Mouse (Mus musculus) brown adipose tissue, adult 24 weeks (tissue): ENCODE results near the gene Nfkbie. TPM values are rescaled to one million over a fixed set of nuclear protein-coding genes. Genes with fewer than 3 reads are reported as not detected.
A peak's percentile ranks its signal among the peaks of the same experiment; 100 is the strongest.

ENCODE experiments used
- H3K27ac ChIP-seq: fragments of 200-500 bp; replicated peaks from 2 replicates; pipeline ENCODE4 v1.5.1; 2012; ENCODE audit warnings: low read depth, mild to moderate bottlenecking, low read length
- H3K4me1 ChIP-seq: fragments of 200-500 bp; 2 replicates; pipeline ENCODE4 v1.6.1; 2012; ENCODE audit warnings: low read length, mixed read lengths; ENCODE audit not compliant: control insufficient read depth, insufficient read depth, insufficient read length
- H3K4me3 ChIP-seq: fragments of 200-500 bp; 2 replicates; pipeline ENCODE4 v1.5.1; 2012; ENCODE audit warnings: low read depth, mild to moderate bottlenecking, low read length, moderate library complexity; ENCODE audit not compliant: insufficient read depth
- polyA plus RNA-seq: library from polyadenylated mRNA; stranded (reverse); fragments of >200 nt; gene quantifications from 2 replicates; pipeline ENCODE4 v1.2.4, GENCODE M21; 2012; ENCODE audit not compliant: missing spikeins, insufficient read depth, insufficient read length

The Nfkbie gene
- polyA plus RNA-seq = 1.4 and 1.6 TPM in 2 replicates

DNA sequence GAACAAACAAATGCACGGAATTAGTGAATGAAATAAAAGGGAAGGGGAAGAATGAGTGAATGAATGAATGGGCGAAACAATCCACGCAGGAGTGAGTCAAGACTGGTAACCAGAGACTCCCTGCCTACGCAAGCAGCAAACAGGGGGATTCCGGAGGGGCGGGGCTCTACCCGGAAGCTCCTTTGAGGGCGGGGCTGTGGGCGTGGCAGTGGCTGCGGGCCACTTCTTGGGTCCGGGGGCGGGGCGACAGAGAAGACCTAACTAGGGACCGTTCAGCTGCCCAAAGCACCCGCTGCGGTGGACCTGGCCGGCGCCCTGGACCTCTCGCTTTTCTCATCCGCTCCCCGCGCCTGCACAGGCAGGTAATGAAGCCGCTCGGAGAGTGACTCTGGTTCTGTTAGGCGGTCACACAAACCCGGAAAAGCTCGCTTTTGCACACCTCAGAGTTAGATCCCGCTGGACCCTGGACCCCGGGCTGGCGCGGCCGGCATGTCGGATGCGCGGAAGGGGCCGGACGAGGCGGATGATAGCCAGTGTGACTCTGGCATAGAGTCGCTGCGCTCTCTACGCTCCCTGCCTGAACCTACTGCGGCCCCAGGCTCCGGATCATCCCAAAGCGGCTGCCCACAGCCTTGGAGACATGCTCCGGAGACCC lies at the start of gene Nfkbie:
Gene Nfkbie (plus strand): TSS at position 252 of the 655 bp plus-strand sequence.
- H3K4me1 ChIP-seq = no peaks in the 10 kb centered on the region; the same call in 1 of the 2 replicates
- peak within 1 kb of the TSS; percentile 31; the same call in 1 of the 2 replicates for H3K27ac ChIP-seq
- H3K4me3 ChIP-seq = peak within 1 kb of the TSS; percentile 90

DNA sequence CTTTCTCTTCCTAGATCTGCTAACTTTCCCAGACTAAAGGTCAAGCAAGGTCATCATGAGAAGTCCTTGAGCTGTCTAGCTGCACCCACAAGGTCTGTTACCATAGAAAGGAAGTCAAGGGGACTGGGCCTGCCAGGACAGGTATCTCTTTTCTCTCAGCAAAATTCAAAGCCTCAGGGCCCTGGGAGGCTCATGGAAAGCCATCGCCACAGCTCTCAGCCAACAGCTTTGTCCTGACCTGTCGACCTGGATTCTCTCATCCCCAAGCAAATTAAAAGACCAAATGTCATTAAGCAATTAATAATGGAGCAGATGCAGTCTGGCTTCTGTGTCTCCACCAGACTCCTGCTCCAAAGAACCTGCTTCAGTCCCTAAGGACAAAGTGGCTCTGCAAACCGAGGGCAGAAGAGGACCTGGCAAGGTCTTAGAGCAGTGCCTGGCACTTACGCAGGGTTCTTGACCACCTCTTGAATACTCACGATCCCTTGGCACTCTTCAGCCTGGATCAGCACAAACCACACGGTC lies 49.5 kb upstream of the Nfkbie start:
- H3K4me3 ChIP-seq = no peak overlapping the region
- H3K27ac ChIP-seq = peak overlapping the region; percentile 14

DNA sequence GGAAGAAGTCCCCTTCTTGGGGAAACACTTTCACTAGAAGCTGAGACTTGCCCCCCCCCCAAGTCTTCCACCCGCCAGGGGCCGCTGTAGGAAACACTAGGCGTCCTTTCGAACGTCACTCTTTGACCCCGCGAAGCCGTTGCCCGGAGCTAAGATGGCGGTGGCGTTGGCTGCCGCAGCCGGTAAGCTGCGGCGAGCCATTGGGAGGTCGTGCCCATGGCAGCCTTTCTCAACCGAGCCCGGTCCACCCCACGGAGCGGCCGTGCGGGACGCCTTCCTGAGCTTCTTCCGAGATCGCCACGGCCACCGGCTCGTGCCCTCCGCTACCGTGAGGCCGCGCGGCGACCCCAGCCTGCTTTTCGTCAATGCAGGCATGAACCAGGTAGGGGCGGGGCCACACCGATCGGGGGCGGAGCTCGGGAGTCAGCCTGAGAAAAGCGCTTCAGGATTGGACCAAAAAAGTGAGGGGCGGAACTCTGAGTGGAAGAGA lies 48.8 kb upstream of the Nfkbie start, which contains the start of gene Aars2:
Gene Aars2 (plus strand): TSS at position 142 of the 490 bp plus-strand sequence.
- peak within 1 kb of the TSS; percentile 100 for H3K4me3 ChIP-seq

More for the DNA sequence above, 49.5 kb upstream of the Nfkbie start:
- H3K4me1 ChIP-seq = peaks cover 2% of the 10 kb centered on the region; the same call in 1 of the 2 replicates

DNA sequence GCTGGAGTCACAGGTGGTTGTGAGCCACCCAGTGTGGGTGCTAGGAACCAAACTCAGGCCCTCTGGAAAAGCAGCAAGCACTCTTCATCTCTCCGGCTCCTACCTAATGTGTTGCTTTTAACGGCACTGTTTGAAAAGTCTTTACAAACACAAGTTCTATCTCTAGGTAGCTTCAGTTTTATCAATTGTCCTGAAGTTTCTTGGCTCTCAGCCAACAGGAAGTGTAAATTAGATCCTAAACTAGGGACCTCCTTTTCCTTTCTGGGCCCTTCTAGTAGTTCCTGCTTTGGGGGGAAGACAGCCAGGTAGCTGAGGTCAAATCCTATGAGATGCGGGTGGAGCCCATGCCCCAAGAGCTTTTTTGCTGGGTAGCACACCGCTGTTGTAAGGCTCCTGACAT lies 44.6 kb upstream of the Nfkbie start:
- peaks cover 2% of the 10 kb centered on the region; the same call in 1 of the 2 replicates for H3K4me1 ChIP-seq
- no peak overlapping the region for H3K4me3 ChIP-seq
- H3K27ac ChIP-seq = no peak overlapping the region

More for the DNA sequence above, 48.8 kb upstream of the Nfkbie start, which contains the start of gene Aars2:
- Histone ChIP-seq H3K27ac (peak within 1 kb of the TSS; percentile 92), H3K4me1 (peaks cover 2% of the 10 kb centered on the region; the same call in 1 of the 2 replicates)

DNA sequence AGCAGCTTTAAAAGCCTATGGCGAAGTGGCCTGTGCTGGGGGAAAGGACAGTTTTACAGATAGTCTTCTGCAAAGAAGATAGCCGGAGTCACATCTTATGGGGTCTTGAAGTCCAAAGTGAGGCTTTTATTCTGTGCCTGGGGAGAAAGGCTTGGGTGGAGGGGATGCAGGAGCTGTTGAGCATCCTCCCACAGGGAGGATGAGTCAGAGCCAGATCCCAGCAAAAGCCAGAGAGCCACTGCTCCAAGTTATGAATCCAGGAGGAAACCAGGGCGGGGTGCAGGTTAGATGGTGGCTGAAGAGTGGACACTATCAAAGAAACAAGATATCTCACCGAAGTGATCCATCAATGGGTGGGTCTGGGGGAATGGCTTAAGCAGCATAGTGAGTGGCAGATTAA lies 43.7 kb upstream of the Nfkbie start:
- Histone ChIP-seq H3K4me3 (no peak overlapping the region), H3K4me1 (peaks cover 2% of the 10 kb centered on the region; the same call in 1 of the 2 replicates), H3K27ac (no peak overlapping the region)

DNA sequence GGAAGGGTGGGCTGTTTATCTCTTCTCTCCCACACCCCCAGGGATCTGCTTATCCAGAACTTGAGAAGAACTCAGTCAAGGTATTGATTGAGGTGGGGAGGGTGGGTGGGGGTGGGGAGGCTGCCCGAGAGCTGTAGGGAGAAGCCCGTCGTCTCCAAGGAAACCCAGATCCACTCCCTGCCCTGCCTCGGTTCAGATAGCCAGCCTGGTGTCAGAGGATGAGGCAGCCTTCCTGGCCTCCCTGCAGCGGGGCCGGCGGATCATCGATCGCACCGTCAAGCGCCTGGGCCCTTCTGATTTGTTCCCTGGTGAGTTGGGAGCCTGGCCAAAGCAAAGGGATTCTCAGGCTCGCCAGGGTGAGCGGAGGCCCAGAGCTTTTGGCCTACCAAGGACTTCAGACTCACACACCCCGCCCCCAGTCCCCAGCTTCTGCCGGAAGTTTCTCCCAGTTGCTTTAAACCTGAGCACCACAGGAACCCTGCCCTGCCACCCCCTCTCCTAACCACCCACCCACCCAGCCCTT lies 40.2 kb upstream of the Nfkbie start:
- Histone ChIP-seq H3K4me1 (no peaks in the 10 kb centered on the region), H3K4me3 (no peak overlapping the region), H3K27ac (no peak overlapping the region)

DNA sequence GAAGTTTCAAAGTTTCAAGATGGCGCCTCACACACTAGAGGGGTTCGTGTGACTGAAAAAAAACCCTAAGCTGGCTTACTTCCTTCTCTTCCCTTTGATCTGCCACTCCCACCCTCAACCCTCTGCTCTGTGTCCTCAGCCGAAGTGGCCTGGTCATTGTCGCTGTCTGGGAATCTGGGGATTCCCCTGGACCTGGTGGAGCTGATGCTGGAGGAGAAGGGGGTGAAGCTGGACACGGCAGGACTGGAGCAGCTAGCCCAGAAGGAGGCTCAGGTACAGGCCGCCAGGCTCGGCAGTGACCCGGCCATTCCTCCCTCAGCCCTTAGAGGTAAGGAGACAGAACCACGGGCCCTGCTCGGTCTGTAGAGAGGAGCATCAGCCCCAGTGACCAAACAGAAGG lies 39.7 kb upstream of the Nfkbie start:
- no peaks in the 10 kb centered on the region for H3K4me1 ChIP-seq
- H3K27ac ChIP-seq = no peak overlapping the region
- H3K4me3 ChIP-seq = no peak overlapping the region

DNA sequence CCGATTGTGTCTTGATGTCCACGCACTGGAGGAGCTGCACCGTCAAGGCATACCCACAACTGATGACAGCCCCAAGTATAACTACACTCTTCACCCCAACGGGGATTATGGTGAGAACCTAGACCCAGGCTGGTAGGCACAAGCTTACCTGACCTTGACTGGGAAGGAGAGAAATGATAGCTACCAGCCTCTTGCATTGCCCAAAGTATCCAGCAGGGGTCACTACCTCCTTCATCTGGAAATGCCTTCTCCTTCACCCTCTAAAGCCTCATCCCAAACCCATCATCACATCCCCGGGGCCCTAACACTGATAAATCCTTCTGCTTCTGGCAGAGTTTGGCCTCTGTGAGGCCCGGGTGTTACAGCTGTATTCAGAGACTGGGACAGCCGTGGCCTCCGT lies 39.0 kb upstream of the Nfkbie start:
- Histone ChIP-seq H3K4me3 (no peak overlapping the region), H3K4me1 (no peaks in the 10 kb centered on the region), H3K27ac (no peak overlapping the region)

DNA sequence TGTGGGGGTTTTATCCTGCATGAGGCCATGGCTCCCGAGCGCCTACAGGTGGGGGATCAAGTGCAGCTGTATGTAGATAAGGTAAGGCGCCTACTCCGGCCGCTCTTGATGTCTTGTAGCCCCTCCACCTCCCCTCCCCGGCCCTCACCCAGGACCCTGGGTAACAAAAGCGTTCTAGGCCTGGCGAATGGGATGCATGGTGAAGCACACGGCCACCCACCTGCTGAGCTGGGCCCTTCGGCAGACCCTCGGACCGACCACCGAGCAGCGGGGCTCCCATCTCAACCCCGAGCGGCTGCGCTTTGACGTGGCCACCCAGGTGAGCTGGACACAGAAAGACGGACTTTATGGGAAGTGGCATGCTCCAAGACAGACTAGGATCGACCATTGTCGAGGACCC lies 38.4 kb upstream of the Nfkbie start:
- no peak overlapping the region for H3K27ac ChIP-seq
- no peak overlapping the region for H3K4me3 ChIP-seq
- H3K4me1 ChIP-seq = no peaks in the 10 kb centered on the region

DNA sequence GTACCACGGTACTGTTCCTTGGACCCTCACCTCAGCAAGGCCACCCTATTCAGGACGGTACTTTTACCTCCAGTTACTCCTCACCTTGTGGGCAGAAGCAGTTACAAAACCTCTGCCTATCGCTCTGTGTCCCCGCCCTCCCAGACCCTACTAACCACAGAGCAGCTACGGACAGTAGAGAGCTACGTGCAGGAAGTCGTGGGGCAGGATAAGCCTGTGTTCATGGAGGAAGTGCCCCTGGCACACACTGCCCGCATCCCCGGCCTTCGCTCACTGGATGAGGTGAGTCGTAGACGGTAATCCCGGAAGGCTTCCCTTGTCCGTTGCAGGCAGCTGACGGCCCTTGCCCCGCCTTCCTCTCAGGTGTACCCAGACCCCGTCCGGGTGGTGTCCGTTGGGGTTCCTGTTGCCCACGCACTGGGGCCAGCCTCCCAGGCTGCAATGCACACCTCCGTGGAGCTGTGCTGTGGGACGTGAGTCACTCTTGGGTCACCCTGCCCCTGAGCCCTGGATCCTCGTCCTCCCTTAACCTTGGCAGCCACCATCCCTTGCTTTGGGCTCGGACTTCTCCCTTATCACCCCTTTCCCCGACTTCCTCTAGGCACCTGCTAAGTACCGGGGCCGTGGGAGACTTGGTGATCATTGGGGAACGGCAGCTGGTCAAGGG lies 37.8 kb upstream of the Nfkbie start:
- Histone ChIP-seq H3K27ac (no peak overlapping the region), H3K4me3 (no peak overlapping the region), H3K4me1 (no peaks in the 10 kb centered on the region)

DNA sequence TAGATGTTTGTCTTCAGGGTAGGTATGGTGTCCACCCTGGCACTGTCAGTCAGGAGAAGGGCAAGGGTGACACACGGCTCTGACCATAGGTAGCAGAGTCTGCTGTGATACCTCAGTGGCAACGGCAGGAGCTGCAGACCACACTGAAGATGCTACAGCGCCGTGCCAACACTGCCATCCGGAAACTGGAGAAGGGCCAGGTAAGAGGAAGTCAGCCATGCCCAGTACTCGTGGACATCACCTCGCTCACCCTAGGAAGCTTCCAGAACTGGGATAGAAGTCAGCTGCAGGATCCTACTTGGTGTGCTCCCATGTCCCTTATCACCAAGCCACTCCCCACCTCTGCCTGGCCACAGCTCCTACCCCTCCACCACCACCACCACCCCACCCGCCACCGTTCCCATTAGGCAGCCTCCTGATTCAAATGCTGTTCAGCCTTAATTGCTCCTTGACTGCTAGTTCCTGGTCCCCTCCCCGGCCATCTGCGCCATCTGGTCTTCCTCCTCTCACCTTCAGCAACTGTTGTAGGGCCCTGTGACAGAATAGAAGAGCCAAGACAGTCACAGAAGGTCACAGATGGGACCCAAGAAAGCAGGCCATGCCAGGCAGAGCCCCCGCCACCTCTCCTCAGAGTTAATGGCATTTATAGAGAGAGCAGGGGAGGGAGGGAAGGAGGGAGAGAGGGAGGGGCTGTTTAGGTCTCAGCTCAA lies 36.6 kb upstream of the Nfkbie start:
- no peaks in the 10 kb centered on the region for H3K4me1 ChIP-seq
- no peak overlapping the region for H3K4me3 ChIP-seq
- H3K27ac ChIP-seq = no peak overlapping the region

DNA sequence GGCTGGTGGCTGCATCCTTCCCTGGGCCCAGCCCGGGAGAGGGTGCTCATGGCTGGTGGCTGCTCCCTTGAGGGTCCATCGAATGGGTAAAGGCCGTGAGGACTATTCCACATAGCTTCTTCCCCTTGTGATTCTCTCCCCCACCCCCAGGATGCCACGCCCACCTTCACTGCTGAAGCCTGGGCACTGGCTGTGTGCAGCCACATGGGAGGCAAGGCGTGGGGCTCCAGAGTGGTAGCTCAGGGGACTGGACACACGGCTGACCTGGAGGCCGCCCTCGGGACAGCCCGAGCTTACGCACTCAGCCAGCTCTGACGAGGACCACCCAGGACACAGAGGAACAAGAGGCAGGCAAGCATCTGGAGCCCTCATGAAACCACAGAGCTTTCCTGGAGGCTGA lies 35.4 kb upstream of the Nfkbie start:
- H3K4me3 ChIP-seq = no peak overlapping the region
- no peak overlapping the region for H3K27ac ChIP-seq
- H3K4me1 ChIP-seq = no peaks in the 10 kb centered on the region

DNA sequence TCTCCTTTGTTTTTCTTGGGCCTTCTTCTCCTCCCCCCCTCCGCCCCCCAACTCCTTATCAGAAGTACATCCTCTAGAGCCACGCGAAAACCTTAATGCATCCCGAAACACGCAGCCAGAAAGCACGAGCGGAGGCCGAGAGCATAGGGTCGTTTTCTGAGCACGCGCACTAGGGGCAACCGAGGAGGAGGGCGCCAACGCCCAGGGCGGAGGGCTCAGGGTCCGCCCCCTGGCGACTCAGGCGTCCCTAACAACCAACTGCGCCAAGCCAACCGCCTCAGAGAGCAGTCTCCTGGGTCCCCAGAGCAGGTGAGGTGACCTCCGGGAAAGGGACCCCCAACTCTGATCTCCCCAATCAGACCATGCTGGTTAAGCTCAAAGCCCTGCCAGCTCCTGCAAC lies 32.2 kb upstream of the Nfkbie start, which contains the start of gene Tcte1:
Gene Tcte1 (plus strand): TSS at position 172 of the 400 bp plus-strand sequence.
- Histone ChIP-seq H3K27ac (no peak within 1 kb of the TSS), H3K4me1 (no peaks in the 10 kb centered on the region), H3K4me3 (no peak within 1 kb of the TSS)

DNA sequence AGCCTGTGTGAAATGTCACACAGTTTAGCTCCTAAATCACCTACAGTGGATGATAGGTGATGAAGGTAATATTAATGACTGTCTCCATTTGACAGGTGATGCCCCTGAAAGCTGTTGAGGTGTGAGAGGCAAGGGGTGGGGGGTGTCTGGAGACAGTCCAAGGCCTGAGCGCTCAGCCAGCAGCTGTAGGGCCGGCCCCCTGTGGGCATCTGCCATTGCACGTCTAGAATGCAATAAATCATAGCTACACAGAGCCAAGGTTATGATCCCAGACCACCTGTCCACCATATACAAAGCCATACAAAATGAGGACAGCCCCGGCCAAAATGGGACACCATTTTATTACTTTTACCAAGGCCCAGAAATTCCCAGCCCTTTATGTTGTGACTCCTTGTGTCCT lies 30.5 kb upstream of the Nfkbie start:
- Histone ChIP-seq H3K27ac (no peak overlapping the region), H3K4me1 (no peaks in the 10 kb centered on the region), H3K4me3 (no peak overlapping the region)

DNA sequence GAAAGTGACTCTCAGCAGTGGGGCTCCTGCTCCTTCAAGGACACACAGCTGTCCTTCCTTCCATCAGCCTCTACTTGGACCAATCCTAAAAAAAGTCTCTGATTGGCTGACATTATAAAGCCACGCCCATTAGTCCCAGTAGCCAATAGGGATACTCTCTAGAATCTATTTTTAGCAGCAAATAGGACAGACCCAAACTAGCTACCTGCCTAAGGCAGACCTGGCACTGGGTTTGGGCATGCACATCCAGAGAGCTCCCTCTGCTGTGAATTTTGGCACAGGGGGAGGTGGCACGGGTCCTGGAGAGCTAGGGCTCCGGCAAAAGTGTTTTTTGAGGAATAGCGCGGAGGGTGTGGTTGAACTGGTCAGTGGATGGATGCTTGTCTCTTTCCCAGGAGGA lies 28.9 kb upstream of the Nfkbie start:
- no peak overlapping the region for H3K4me3 ChIP-seq
- no peaks in the 10 kb centered on the region for H3K4me1 ChIP-seq
- no peak overlapping the region for H3K27ac ChIP-seq
